Mouse (Mus musculus): ENCODE results near the gene Mettl26.

Mettl26 gene

DNA sequence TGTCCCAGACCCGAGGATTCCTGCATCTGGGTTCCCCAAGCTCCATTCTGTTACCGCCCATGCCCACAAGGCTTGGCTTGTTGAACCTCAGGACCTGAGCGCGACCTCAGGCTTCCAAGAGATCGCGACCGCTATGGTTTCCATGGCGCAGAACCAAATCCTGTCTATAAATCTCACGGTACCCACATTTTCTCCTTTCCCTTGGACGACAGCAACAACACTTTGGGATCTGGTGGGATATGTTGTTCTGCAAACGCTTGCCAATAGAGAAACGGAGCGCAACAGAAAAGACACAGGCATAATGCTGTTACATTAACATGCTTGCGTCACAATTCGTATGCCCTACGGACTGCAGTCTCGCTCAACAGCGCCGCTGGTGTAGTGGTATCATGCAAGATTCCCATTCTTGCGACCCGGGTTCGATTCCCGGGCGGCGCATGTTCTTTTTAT is at the start of gene Mettl26:
Gene Mettl26 (plus strand): TSS at position 354 of the 450 bp plus-strand sequence.
- DNase-seq (ENCODE audit: low read depth), result peak; percentile 97

DNA sequence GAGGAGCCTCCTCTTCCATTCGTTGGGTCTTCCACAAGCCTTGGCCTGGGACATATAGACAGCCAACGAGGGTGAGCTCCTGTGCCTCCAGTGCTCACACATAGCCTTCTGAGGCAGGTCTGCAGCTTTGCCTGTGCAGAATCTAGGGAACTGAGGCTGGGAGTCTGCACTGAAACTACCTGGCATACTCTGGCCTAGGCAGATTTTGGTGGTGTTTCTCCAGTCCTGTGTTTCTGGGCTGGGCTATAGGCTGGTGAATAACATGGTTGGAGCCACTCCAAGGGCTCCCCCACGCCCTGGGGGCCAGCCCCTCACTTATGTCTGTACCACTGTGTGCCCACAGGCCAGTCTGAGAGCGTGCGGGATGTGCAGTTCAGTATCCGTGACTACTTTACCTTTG is 49.6 kb upstream of the Mettl26 start:
- DNase-seq (ENCODE audit: low read depth), result no peak

DNA sequence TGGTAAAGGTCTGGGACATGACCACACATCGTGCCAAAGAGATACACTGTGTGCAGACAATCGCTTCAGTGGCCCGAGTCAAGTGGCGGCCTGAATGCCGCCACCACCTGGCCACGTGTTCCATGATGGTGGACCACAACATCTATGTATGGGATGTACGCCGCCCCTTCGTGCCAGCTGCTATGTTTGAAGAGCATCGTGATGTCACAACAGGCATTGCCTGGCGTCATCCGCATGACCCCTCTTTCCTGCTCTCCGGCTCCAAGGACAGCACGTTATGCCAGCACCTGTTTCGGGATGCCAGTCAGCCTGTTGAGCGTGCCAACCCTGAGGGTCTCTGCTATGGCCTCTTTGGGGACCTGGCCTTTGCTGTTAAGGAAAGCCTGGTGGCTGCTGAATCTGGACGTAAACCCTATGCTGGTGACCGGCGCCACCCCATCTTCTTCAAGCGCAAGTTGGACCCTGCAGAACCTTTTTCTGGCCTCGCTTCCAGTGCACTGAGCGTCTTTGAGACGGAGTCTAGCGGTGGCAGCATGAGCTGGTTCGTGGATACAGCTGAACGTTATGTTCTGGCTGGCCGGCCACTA is 48.8 kb upstream of the Mettl26 start:
- no peak for DNase-seq (ENCODE audit: low read depth)

DNA sequence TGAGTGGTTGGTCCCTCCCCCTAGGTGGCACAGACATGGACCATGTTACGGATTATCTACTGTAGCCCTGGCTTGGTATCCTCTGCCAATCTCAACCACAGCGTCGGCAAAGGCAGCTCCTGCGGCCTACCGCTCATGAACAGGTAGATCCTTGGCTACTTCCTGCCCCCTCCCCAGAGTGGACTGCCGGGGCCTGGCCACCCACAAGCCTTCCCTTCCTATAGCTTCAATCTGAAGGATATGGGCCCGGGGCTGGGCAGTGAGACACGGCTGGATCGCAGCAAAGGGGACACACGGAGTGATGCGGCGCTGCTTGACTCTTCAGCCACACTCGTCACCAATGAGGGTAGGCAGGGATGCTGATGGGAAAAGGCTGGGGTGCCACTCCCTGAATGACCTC is 47.9 kb upstream of the Mettl26 start:
- no peak for DNase-seq (ENCODE audit: low read depth)

DNA sequence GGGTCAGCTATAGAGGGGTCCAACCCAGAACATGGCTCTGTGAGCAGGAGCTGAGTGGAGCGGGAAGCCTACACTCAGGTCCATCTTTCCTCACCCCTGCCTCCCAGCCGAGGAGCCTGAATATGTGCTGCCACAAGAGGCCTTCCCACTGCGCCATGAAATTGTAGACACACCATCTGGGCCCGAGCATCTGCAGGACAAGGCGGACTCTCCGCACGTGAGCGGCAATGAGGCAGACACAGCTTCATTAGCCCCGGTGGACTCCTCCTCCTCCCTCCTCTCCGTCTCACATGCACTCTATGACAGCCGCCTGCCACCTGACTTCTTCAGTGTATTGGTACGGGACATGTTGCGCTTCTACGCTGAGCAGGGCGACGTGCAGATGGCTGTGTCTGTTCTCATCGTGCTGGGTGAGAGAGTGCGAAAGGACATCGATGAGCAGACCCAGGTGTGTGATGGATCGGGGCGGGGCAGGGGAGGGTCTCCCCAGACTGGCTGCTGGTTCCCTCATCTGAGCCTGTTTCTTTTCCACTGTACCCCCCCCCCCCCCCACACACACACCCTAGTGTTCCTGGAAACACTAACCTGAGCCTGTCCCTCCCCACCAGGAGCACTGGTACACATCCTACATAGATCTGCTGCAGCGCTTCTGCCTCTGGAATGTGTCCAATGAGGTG is 47.2 kb upstream of the Mettl26 start:
- no peak for DNase-seq (ENCODE audit: low read depth)

DNA sequence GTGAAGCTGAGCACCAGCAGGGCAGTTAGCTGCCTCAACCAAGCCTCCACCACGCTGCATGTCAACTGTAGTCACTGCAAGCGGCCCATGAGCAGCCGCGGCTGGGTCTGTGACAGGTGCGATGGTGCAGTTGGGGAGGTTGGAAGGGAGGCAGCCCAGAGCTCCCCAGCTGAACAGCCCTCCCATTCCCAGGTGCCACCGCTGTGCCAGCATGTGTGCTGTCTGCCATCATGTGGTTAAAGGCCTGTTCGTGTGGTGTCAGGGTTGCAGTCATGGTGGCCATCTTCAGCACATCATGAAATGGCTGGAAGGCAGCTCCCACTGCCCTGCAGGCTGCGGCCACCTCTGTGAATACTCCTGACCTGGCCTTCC is 46.7 kb upstream of the Mettl26 start:
- peak; percentile 25 for DNase-seq (ENCODE audit: low read depth)

DNA sequence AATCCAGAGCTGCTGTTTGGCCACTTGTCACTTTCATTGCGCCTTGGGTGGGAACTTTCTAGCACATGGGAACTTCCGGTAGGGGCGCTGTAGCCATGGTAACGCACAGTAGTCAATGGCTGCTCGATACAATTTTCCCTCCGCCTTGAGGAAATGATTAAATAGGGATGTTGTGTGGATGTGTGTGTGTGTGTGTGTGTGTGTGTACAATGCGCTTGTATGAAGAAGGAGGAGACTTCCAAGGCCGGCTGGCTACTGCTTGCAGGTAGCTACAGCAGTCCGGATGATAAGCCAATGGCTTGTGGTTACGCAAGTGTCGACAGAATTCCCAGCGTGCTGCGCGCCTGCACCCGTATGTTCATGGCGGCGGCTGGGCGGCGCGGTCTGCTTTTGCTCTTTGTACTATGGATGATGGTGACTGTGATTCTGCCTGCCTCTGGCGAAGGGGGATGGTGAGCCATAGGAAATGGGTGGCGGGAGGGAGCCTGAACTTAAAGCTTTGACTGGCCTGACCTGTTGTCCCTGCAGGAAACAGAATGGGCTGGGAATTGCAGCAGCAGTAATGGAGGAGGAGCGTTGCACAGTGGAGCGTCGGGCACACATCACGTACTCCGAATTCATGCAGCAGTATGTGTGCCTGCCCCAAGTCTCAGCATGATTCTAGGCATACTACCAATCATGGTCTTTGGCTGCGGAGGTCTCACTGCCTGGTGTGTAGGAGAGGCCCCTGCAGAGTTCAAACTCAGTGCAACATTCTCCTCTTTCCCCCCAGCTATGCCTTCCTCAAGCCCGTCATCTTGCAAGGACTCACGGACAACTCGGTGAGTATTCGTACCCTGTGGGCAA is 45.9 kb upstream of the Mettl26 start, which contains the start of gene Jmjd8:
Gene Jmjd8 (plus strand): TSS at position 156 of the 846 bp plus-strand sequence.
- peak; percentile 87 for DNase-seq (ENCODE audit: low read depth)

DNA sequence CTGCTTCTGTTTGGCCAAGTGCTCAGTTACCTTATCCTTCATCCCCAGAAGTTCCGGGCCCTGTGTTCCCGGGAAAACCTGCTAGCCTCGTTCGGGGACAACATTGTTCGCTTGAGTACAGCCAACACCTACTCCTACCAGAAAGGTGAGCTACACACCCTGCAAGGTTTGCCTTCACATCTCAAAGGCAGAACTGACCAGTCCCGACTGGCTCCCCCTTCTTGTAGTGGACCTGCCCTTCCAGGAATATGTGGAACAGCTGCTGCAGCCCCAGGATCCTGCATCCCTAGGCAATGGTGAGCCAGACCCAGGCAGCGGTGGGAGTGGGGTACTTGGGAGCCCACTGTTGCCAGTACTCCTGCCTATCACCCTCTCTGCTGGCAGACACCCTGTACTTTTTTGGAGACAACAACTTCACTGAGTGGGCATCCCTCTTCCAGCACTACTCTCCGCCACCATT is 45.3 kb upstream of the Mettl26 start:
- no peak for DNase-seq (ENCODE audit: low read depth)

DNA sequence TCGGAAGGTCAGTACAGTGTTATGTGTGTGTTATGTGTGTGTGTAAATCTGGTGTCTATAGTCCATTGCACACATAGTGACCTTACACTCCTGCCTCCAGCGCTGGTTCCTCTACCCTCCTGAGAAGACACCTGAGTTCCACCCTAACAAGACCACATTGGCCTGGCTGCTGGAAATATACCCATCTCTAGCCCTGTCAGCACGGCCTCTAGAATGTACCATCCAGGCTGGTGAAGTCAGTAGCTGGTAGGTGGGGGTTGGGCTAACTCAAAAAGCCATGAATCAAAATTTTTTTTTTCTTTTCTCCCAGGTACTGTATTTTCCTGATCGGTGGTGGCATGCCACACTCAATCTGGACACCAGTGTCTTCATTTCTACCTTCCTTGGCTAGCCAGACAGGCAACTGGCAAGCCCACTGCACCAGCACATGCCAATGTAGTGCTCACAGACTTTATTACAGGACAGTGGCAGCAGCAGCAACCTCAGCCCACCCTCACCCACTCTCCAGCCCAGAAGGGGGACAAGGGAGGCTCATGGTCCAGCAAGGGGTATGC is 44.6 kb upstream of the Mettl26 start:
- DNase-seq (ENCODE audit: low read depth), result no peak

DNA sequence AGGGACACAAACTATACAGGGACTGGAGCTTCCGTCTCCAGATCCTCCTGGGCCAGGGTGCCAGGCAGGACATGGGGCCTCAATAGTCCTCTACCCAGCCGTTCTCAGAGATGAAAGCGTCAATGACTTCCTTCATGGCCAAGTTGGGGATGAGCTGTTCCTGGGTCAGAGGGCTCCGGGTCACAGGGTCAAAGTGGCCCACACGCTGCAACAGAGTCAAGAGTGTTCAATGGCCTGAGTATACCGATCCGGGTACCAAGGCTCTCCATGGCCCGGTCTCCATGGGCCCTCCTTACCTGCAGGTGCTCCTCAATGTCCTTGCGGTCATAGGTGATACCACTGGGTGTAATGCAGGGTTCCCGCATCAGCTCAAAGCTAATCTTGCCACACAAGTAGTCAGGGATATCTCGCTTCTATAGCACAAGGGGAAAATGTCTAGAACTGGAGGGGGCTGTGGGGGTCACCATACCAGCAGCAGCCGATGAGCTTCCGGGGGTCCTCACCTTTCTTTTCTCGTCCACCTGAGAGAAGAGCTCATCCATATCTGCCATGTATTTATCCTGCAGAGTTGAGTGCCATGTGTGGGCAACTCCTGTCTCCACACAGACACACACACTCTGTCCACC is 44.0 kb upstream of the Mettl26 start:
- no peak for DNase-seq (ENCODE audit: low read depth)

DNA sequence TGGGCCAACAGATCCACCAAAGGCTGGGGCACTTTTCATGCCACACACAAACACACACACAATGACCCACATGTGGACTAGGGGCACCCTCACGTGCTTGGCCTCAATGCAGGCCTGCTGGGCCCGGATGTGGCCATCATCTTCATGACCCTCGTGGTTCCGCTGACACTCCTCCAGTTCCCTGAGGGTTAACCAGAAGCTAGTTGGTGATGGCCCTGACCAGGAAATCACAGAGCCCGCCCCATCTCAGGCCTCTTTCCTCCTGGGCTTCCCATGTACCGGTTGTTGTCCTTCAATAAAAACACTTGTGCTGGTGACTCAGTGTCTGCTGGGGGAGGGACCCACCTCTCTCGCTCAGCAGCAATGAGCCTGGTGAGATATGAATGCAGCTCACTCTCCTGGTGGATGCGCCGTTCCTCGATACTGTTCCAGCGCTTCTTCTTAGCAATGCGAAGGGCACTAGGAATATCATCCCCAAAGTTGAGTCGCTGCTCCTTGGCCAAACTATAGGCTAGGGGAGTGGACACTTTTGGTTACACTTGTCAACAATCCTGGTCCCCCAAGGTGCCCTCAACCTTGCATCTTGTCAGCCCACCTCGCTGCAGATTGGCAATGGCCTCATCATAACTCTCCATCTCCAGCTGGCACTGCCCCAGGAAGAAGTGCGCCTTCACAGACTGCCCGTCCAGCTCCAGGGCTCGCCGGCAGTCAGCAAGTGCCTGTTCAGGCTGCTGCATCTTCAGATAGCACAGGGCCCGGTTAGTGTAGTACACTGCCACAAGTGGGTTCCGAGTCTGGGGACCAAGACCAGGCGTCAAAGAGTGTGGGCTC is 43.2 kb upstream of the Mettl26 start:
- peak; percentile 20 for DNase-seq (ENCODE audit: low read depth)

DNA sequence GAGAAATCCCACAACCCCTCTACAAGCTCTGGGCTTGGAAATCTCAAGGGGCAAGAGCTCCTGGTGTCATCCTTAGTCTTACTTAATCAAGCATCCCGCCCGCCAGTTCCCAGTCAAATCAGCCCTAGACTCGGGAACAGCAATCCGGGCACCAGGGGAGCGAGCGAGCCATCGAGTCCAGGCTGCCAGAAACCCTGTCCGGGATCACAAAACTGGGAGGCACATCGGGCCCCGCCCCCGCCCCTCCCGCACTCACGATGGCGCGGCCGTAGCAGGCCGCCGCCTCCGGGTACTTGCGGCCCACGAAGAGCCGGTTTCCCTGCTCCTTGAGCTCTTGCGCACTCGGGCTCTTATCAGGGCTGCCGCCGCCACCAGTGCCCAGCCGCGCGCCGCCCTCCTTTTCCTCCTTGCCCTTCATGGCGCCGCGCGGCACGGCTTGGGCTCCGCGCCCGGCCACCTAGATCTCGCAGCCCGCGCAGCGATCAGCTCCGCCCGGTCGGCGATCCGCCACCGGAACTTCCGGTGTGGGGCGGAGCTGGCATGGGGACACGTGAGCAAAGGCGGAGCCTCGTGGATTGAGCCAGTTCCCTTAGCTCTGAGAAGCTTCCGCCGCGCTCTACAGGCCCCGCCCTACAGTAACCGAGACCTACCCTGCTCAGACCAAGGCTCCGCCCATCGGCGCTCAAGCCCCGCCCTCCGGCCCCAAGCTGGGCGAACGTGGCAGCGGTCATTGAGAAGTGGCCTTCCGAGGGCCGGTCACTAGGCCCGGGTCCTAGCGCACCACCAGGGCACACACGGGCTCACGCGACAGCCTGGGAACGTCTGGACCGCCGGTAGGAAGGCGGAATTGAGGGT is 42.2 kb upstream of the Mettl26 start:
- DNase-seq (ENCODE audit: low read depth), result peak; percentile 98

DNA sequence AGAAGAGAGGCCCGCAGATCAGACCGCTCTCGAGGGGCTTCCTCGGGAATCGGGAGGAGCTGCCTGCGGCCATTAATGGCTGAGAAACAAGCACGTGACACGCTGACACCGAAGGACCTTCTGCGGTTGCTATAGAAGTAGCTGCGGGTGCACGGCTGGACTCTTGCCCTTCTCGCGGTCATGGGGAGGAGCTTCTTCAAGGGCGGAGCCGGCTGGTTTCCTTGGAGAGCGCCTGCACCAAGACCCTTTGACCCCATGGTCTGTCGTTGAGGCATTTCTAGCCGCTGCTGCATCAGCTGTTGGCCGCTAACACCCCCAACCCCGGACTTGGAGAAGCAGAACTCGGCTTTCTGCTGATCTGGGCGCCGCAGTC is 41.6 kb upstream of the Mettl26 start, which contains the start of gene Stub1:
Gene Stub1 (minus strand): TSS at position 114 of the 373 bp plus-strand sequence.
- no peak for DNase-seq (ENCODE audit: low read depth)

DNA sequence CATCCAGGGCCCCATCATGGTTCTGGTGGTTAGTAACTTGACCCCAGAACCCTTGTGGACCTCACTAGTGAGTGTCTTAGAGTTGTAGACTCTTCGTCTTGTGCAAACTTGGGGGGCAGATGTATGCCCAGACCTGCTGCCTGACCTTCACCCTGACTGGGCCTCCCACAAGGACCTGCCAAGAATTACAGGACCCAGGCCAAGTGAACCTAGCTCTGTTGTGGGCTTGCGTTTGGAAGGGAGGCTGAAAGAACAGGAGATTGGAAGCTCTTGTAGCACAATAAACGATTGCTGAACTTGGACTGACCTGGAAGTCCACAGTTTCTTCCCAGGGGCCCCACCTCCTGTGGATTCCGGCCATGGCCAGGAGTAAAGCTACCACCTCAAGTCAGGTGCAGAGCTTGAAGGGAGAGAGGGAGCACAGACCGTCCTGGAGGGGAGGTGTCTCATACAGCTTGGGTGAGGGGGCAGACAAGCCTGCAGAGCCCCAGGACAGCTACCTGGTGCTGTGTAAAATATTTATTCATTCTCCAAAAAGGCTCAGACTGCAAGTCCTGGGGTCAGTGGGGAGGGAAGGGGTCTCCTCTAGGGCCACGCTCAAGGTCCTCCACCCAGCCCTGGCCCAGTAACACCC is 40.8 kb upstream of the Mettl26 start:
- peak; percentile 28 for DNase-seq (ENCODE audit: low read depth)

DNA sequence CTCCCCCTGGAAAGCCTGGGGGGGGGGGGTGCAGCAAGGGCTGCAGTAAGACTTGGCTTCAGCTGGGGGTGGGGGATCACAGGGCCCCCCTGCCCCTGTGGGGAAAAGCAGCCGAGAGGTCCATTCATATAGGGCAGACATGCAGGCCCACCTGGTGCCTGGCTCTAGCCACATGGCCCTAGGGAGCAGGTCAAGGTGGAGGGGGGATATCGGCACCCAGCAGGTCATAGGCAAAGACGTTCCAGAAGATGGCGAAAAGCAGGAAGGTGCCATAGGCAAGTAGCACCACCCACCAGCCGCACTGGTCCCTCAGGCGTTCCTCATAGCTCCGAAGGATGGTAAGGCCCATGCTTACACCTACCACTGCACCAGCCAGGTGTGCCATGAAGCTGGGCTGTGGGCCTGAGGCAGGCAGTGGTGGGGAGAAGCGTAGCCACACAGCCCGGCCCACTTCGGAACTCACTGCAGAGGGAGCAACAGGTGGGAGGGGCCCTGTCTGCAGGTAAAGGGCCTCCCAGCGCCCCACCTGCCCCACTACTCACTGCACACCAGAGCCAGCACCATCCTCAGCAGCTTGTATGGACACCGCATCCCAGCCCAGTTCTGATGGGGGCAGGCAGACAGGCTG is 40.2 kb upstream of the Mettl26 start:
- no peak for DNase-seq (ENCODE audit: low read depth)

DNA sequence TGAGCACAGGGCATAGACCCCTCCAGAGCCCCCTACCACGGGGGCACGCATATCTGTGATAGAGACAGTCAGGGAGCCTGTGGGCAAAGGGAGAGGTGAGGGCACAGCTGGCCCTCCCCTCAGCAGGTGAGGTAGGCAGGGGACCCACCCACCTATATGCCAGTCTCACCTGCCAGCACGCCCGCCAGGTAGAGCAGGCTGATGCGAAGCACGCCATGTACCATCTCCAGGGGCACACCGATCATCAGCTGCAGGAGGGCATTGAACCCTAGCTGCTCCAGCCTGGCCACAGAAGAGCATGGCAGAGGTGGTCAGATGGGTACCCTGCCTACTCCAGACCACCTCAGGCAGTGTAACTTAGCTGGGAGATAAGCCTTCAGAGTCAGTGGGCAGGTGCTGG is 39.6 kb upstream of the Mettl26 start:
- no peak for DNase-seq (ENCODE audit: low read depth)

DNA sequence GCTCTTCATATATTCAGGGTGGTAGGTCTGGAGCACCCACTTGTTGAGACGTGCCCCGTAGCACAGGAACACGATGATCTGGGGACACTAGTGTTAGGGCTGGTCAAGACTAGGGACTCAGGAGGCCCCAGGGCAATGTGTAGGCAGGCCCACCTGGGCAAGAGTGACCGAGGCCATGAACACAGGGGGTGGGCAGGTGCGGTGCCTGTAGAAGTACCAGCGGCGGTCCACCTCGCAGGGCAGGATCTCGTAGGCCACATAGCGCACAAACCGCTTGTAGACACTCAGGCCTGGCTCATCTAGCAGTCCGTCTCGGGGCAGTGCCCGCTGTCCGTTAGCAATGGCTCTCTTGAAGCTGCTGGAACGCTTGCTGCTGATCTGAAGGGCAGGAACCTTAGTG is 39.1 kb upstream of the Mettl26 start:
- DNase-seq (ENCODE audit: low read depth), result no peak

DNA sequence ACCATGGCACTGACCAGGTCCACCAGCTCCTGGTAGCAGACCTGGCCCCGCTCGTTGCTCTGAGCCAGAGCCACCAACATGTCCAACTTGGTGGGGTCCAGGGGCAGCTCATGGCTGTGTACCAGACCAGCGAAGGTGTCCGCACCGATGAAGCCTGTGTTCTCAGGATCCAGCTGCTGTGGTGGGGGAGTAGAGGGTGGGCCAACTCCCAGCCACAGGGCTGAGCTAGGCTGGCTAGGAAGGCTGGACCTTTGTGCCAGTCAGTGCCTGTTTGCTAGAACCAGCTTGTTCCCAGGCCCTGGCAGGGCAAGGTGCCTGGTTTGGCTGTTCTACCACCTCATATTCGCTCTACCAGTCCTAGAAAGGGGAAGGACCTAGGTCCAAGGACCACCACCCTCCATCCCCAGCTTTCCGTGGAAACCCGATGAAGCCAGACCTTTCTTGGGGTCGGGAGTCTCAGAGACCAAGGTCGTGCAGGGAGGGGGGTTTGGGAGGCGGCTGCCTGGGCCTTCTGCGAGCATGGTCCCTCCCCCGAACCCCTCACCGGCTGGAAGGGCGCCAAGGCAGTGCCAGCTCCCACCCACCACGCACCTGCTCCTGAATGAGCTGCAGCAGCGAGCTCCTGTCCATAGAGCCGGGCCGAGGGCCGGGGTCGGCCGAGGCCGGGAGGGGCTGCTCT is 38.3 kb upstream of the Mettl26 start:
- no peak for DNase-seq (ENCODE audit: low read depth)

DNA sequence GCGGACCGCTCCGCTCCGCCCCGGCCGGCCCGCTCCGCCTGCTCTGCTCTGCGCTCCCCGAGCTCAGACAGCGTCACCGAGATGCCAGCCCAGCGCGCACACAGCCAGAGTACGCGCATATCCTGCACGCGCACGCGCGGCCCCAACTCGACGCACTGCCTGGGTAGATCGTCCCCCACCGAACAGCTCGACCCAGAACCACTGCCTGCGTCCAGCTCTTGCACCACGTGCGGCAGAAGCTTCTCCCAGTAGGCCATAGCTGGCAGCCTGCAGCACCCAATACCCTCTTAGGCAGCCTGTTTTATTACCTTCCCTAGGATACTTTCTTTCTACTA is 37.8 kb upstream of the Mettl26 start, which contains the start of gene Rhbdl1:
Gene Rhbdl1 (minus strand): TSS at position 220 of the 335 bp plus-strand sequence.
- DNase-seq (ENCODE audit: low read depth), result peak; percentile 57

Data from naive thymus-derived CD4-positive, alpha-beta T cell, adult 2 months (primary cell).